Mouse (Mus musculus): ENCODE measurements around the gene Krt24. TPM values are rescaled to one million over a fixed set of nuclear protein-coding genes. Genes with fewer than 3 reads are reported as not detected.

Gene Krt24
- polyA plus RNA-seq (2012; rRNA removed) = not detected in 2 replicates

DNA sequence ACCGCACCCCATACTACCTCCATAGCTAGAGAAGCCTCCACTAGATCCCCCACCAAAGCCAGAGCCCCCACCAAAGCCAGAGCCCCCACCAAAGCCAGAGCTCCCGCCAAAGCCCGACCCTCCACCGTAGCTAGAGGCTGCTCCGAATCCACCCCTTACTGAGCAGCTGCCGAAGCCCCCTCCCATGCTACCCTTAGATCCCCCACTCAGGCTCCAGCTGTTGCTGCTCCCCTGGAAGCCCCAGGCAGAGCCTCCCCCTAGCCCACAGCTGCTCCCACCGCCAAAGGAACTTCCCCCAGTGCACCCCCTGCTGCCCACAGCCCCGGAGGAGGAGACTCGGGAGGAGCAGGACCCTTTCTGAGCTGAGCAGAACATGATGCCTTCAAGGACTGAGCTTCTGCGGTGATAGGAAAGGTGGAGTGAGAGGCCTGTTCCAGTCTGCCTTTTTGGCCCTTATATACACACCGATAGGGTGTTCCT is at the start of gene Krt24:
TSS of gene Krt24 (minus strand) at position 430 of the 480 bp plus-strand sequence.

DNA sequence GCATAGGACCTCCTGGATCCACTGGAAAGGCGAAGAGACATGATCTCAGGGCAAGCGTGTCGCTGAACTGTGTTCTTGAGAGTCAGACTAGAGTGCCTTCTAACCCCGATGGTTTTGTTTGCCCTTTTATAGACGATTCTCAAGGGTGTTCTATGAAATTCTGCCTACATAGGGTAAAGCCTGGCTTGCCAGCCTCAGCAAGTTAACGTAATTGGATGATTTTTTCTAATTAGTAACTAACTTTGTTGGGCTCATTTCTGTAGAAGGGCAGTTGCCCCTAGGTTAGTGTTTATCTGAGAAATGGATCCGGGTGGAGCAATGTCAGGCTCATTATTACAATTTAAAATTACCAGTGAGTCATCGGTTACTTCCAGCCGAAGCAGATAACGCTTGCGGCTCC is 37.8 kb upstream of the Krt24 start, which contains the start of gene Krt25:
TSS of gene Krt25 (minus strand) at position 101 of the 400 bp plus-strand sequence.

DNA sequence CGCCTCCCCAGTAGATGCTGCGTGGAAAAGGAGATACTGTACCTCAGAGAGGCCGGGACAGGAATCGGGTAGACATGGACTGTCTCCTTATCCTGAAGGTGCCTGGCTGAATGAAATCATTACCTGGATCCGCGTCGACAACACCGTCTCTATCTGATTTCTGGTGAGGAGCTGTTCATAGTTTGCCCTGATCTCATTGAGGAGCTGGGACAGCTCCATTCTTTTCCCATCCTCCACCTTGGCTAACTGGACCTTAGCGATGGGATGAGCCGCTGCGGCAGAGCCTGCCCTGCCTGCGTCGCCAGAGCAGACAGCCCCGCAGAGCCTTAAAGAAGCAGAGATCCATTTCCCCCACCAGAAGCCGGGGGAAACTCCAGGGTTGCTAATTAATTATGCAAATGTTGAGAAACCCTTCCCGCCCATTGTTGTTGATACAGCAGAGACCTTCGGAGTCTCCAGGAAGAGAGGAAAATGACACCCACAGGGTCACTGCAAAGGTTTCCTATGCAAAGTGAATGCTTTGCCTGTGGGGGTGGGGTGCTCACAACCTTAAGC is 41.2 kb downstream of the Krt24 start, which contains the start of gene Krt222:
TSS of gene Krt222 (minus strand) at position 266 of the 555 bp plus-strand sequence.

DNA sequence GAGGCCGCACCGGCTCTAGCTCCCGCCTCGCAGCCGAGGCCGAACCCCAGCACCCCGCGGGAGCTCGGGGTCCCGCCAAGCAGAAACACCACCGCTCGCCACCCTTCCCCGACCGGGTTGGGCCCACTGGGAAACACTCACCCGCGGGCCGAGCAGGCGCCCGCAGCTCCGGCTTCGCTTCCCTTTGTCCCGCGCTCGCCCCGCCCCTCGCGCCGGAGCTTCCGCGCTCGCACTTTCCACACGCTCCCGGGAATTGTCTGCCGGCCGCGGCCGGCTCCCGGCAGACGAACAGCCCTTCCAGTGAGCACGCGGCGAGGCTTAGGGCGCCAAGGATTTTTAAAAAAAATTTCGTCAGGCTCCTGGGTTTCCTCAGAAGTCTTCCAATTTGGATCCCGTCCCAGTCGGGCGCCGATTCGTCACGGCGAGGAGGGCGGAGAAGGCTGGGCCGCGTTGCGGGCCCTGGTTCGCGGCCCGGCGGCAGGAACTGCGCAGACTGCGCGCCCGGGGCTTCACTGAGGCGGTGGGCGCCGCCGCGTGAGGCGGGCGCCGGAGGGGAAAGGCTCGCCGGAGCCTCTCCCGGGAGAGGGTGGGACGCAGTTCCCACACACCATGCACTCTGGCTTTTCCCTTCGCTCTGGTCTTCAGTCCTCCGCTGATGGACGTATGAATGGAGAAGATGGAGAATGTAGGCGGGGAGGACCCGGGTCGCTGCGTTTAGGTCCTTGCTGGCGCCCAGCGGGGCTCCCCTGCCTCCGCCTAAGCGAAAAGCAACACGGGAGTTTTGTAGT is 54.6 kb downstream of the Krt24 start, which contains the start of gene Smarce1:
TSS of gene Smarce1 (minus strand) at position 757 of the 788 bp plus-strand sequence.

Other genes starting within 250 kb of the Krt24 start
- gene Igfbp4, start 244.0 kb downstream of the Krt24 start, polyA plus RNA-seq (2012; rRNA removed) = 537 and 612 TPM in 2 replicates
- gene Tns4, start 196.0 kb downstream of the Krt24 start, polyA plus RNA-seq (2012; rRNA removed) = 5.7 and 8.8 TPM in 2 replicates
- 1.5 and 1.7 TPM in 2 replicates for gene Ccr7, start 130.2 kb downstream of the Krt24 start, polyA plus RNA-seq (2012; rRNA removed)
- 21.4 and 22.0 TPM in 2 replicates for gene Smarce1, start 54.2 kb downstream of the Krt24 start, polyA plus RNA-seq (2012; rRNA removed)
- gene Krt222, start 41.2 kb downstream of the Krt24 start, polyA plus RNA-seq (2012; rRNA removed) = 0.03 TPM in 1 of 2 replicates, not detected in the other
- gene Krt25, start 37.7 kb upstream of the Krt24 start, polyA plus RNA-seq (2012; rRNA removed) = 0.15 TPM in 1 of 2 replicates, not detected in the other
- gene Krt26, start 52.7 kb upstream of the Krt24 start, polyA plus RNA-seq (2012; rRNA removed) = not detected in 2 replicates
- gene Krt27, start 65.8 kb upstream of the Krt24 start, polyA plus RNA-seq (2012; rRNA removed) = not detected in 2 replicates
- 0.08 TPM in 1 of 2 replicates, not detected in the other for gene Krt28, start 89.6 kb upstream of the Krt24 start, polyA plus RNA-seq (2012; rRNA removed)
- 1.5 TPM in 2 replicates for gene Krt10, start 104.1 kb upstream of the Krt24 start, polyA plus RNA-seq (2012; rRNA removed)
- gene Krt12, start 137.0 kb upstream of the Krt24 start, polyA plus RNA-seq (2012; rRNA removed) = 0.87 and 2.0 TPM in 2 replicates
- gene Krt20, start 152.9 kb upstream of the Krt24 start, polyA plus RNA-seq (2012; rRNA removed) = 0.58 and 0.64 TPM in 2 replicates
- gene Krt23, start 207.9 kb upstream of the Krt24 start, polyA plus RNA-seq (2012; rRNA removed) = 0.72 and 0.79 TPM in 2 replicates
- not detected in 2 replicates for gene Krt39, start 236.1 kb upstream of the Krt24 start, polyA plus RNA-seq (2012; rRNA removed)